Mouse (Mus musculus) midbrain, embryonic 11.5 days (tissue): Measurements from ENCODE around the gene Kiz. TPM values are rescaled to one million over a fixed set of nuclear protein-coding genes. Genes with fewer than 3 reads are reported as not detected.

Source experiments
- ATAC-seq: fragments of 200-750 bp; cut with Nextera tagmentation; 2 replicates; pipeline ENCODE4 v1.8.0; 2017; ENCODE audit warnings: moderate TSS enrichment, moderate library complexity; ENCODE audit not compliant: low FRiP score
- DNase-seq: peaks from one replicate; pipeline ENCODE4 v3.0.0; 2015; ENCODE audit warnings: low spot score; ENCODE audit errors: missing footprints
- H3K27ac ChIP-seq: fragments of 300-500 bp; sonication (generic); 2 replicates; pipeline ENCODE4 v1.5.1; 2014; ENCODE audit warnings: low read depth, low read length
- H3K27me3 ChIP-seq: fragments of 300-500 bp; sonication (generic); 2 replicates; pipeline ENCODE4 v1.6.1; 2014; ENCODE audit warnings: mild to moderate bottlenecking, low read length, moderate library complexity, mixed read lengths; ENCODE audit not compliant: control insufficient read depth, insufficient read depth
- H3K36me3 ChIP-seq: fragments of 300-500 bp; sonication (generic); 2 replicates; pipeline ENCODE4 v1.6.1; 2014; ENCODE audit warnings: mild to moderate bottlenecking, low read length, moderate library complexity, mixed read lengths; ENCODE audit not compliant: control insufficient read depth, insufficient read depth
- H3K4me1 ChIP-seq: fragments of 300-500 bp; sonication (generic); 2 replicates; pipeline ENCODE4 v1.6.1; 2014; ENCODE audit warnings: low read length; ENCODE audit not compliant: control insufficient read depth, insufficient read depth
- H3K4me2 ChIP-seq: fragments of 300-500 bp; sonication (generic); 2 replicates; pipeline ENCODE4 v1.6.1; 2014; ENCODE audit warnings: mild to moderate bottlenecking, moderate library complexity
- H3K4me3 ChIP-seq: fragments of 300-500 bp; sonication (generic); 2 replicates; pipeline ENCODE4 v1.5.1; 2014; ENCODE audit warnings: low read depth, low read length
- H3K9ac ChIP-seq: fragments of 300-500 bp; sonication (generic); 2 replicates; pipeline ENCODE4 v1.6.1; 2014; ENCODE audit warnings: low read length
- H3K9me3 ChIP-seq: fragments of 300-500 bp; sonication (generic); 2 replicates; pipeline ENCODE4 v1.6.1; 2016; ENCODE audit warnings: low read length; ENCODE audit not compliant: control insufficient read depth
- WGBS: fragments of 180-500 bp; shearing (Covaris S2); extraction: QIAGEN DNeasy Blood & Tissue Kit; methylation state at CpG from one replicate; pipeline ENCODE4 v1.1.7; 2014; 5-methylcytosine and 5-hydroxymethylcytosine counted together
- polyA plus RNA-seq: library from polyadenylated mRNA; unstranded; fragments of >200 nt; fragmentation: Nextera tagmentation; extraction: Ambion mirVana; gene quantifications from 2 replicates; pipeline ENCODE4 v1.2.1, GENCODE M21; 2014

The Kiz gene
- polyA plus RNA-seq, 1 experiment from 2014 or later, result 37.4 TPM

GRCm38 (mm10) chr2:146956366-146956765 is 100.7 kb downstream of the Kiz start:
- WGBS, result 10% methylated on average over 6 of the region's 6 CpGs
- DNase-seq, result no peak
- H3K4me2 ChIP-seq, result no peak overlapping the region
- H3K4me3 ChIP-seq, result no peak overlapping the region
- no peak overlapping the region for H3K9ac ChIP-seq
- H3K36me3 ChIP-seq, result no peaks in the 10 kb centered on the region
- H3K4me1 ChIP-seq, result peaks cover 7% of the 10 kb centered on the region
- ATAC-seq, result no peak
- H3K27me3 ChIP-seq, result peaks cover 57% of the 10 kb centered on the region
- no peak overlapping the region for H3K27ac ChIP-seq
- no peaks in the 10 kb centered on the region for H3K9me3 ChIP-seq

DNA sequence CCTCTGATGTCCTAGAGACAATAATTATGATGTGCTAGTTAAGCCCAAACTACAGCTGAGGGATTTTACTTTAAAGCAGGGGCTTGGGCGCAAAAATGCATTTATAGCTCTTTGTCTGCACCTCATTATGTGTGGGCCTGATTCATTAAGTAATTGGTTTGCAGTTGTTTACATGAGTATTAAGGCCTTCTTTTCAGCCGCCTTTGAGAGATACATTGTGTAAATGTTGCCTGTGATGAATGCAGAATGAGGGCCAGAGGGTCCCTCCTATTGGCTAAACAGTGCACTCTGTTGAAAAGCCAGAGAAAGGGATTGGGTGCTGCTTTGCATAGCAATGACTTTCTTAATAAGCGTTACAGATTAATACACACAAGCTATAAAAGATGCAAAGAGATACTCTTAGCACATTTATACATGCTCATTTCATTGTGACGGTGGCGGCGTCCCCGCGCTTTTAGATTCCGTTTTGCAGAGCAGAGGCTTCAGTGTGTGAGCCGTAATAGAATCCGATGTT is 102.8 kb downstream of the Kiz start:
- ATAC-seq, result peak; percentile 87
- peak overlapping the region; percentile 7 for H3K27ac ChIP-seq
- no peak overlapping the region; the same call in 1 of the 2 replicates for H3K9ac ChIP-seq
- H3K4me1 ChIP-seq, result peaks cover 7% of the 10 kb centered on the region
- no peaks in the 10 kb centered on the region for H3K9me3 ChIP-seq
- peak overlapping the region; percentile 28 for H3K4me3 ChIP-seq
- H3K36me3 ChIP-seq, result no peaks in the 10 kb centered on the region
- H3K4me2 ChIP-seq, result peak overlapping the region; percentile 51
- 4% methylated on average over 11 of the region's 11 CpGs for WGBS
- peak; percentile 93 for DNase-seq
- H3K27me3 ChIP-seq, result peaks cover 40% of the 10 kb centered on the region

DNA sequence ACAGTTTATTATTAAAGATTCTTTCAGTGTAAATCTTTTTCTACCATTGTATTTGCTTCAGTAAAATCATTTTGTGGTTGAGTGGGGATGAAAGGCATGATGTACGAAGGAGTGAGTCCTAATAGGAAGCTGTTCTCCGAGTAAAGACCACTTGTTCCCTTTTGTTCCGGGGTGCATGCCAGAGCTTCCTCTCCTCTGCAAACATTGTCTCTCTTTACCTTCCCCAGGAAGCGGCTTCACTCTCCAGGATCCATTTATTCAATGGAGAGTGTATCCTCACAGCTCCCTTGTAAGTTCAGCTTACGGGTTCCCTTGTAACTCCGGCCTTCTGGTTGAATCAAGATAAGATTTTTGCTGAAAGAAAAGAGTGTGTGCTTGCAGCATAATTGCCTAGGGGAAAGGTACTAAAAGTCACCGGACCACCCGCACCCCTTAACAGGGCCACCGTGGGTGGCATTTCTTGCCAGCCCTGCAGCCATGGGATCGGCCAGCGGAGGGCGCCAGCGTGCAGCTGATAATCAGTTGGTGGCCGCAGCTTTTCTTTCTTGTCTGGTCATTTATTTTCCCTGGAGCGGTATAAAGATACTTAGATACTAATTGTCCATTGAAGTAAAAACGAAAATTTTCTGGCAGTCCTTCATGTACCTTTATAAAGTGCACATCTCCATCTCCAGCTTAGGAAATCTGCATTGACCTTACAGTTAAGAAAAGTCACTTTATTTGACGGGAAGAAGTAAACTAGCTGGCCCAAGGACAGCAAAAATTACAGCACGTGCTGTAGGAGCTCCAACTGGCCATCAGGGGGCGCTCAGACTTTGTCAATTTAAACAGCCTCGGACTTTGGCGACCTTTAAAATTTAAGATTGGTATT is 103.5 kb downstream of the Kiz start:
- Histone ChIP-seq H3K4me2 (peak overlapping the region; percentile 51), H3K4me1 (peaks cover 7% of the 10 kb centered on the region), H3K27me3 (peaks cover 33% of the 10 kb centered on the region), H3K4me3 (peak overlapping the region; percentile 28), H3K9me3 (no peaks in the 10 kb centered on the region), H3K36me3 (no peaks in the 10 kb centered on the region), H3K27ac (peak overlapping the region; percentile 7), H3K9ac (peak overlapping the region; percentile 25; the same call in 1 of the 2 replicates)
- DNase-seq (peak; percentile 100), ATAC-seq (peak; percentile 71)
- WGBS, result under 1% methylated on average over 21 of the region's 21 CpGs

DNA sequence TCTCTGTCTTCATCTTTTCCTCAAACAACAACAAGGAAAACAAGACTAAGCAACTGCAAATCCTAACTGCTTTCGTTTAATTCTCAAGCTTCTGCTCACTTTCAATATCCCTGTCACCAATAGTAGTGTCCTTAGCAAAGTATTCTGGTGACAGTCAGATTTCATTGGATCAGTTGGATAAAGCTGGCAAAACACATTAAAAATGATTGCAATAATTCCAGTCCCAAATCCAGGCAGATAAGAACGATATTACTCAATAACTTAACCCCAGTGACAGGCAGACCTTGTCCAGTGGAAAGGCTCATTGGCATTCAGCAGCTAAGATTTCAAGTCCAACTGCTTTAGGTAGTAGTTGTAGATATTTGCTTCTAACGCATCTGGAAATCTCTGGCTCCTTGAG is 119.4 kb downstream of the Kiz start:
- no peak overlapping the region for H3K9ac ChIP-seq
- no peaks in the 10 kb centered on the region for H3K4me1 ChIP-seq
- H3K27ac ChIP-seq, result no peak overlapping the region
- H3K27me3 ChIP-seq, result no peaks in the 10 kb centered on the region
- H3K36me3 ChIP-seq, result peaks cover 2% of the 10 kb centered on the region; the same call in 1 of the 2 replicates
- H3K4me2 ChIP-seq, result no peak overlapping the region
- no peaks in the 10 kb centered on the region for H3K9me3 ChIP-seq
- DNase-seq, result no peak
- no peak overlapping the region for H3K4me3 ChIP-seq
- no peak for ATAC-seq
- 84% methylated on average over 3 of the region's 3 CpGs for WGBS

GRCm38 (mm10) chr2:146975453-146976028 is 119.9 kb downstream of the Kiz start:
- Histone ChIP-seq H3K36me3 (no peaks in the 10 kb centered on the region), H3K9ac (no peak overlapping the region), H3K4me3 (no peak overlapping the region), H3K9me3 (no peaks in the 10 kb centered on the region), H3K27ac (no peak overlapping the region), H3K4me1 (no peaks in the 10 kb centered on the region), H3K27me3 (no peaks in the 10 kb centered on the region), H3K4me2 (no peak overlapping the region)
- ATAC-seq (no peak), DNase-seq (no peak)
- 86% methylated on average over 3 of the region's 3 CpGs for WGBS

- no peaks in the 10 kb centered on the region for H3K4me1 ChIP-seq
- H3K27ac ChIP-seq, result no peak overlapping the region
- no peak overlapping the region for H3K4me2 ChIP-seq
- H3K9me3 ChIP-seq, result no peaks in the 10 kb centered on the region
- no peak overlapping the region for H3K9ac ChIP-seq
- ATAC-seq (no peak), DNase-seq (no peak)
- H3K36me3 ChIP-seq, result no peaks in the 10 kb centered on the region
- no peak overlapping the region for H3K4me3 ChIP-seq
- no peaks in the 10 kb centered on the region for H3K27me3 ChIP-seq
- 90% methylated on average over 2 of the region's 2 CpGs for WGBS
Observed at GRCm38 (mm10) chr2:146982786-146983185, 127.1 kb downstream of the Kiz start.

DNA sequence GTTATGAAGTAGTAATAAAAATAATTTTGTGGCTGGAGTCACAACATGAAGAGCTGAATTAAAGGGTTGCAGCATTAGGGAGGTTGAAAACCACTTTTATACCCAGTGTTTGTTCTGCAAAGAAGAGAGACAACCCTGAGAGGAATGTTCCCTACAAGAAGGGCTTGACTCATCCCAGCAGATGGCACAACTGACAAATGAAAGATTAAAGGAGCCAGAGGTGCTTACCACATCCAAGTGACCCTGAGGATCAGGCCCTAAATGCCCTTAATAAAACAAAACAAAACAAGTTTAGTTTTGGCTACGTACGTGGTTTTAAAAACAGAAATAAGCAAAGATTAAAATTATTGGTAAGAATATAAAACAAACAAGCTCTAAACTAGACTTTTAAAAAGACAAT is 129.2 kb downstream of the Kiz start:
- Histone ChIP-seq H3K4me3 (no peak overlapping the region), H3K36me3 (no peaks in the 10 kb centered on the region), H3K4me2 (no peak overlapping the region), H3K27ac (no peak overlapping the region), H3K9ac (no peak overlapping the region), H3K9me3 (no peaks in the 10 kb centered on the region), H3K4me1 (no peaks in the 10 kb centered on the region), H3K27me3 (no peaks in the 10 kb centered on the region)
- no peak for DNase-seq
- 92% methylated on average over 2 of the region's 2 CpGs for WGBS
- no peak for ATAC-seq

DNA sequence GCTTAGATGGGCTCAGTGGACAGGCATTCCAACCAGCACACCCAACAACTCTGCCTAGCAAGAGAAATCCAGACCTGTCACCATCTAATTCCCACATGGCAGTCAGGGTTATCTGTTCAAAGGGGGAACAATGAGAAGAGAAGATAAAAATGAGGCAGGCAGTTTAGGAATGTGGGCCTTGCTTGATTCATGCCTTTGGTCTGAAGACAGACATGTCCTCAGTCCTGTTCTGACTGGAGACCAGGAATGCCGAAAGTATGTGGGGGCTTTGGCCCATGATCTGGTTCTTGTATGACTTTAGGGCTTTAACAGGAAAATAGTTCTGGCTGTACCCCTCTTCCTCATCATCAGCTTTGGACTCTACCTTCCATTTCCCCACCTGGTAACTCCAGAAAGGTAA is 130.1 kb downstream of the Kiz start:
- no peaks in the 10 kb centered on the region for H3K4me1 ChIP-seq
- no peak for ATAC-seq
- 86% methylated on average over 1 of the region's 1 CpGs for WGBS

DNA sequence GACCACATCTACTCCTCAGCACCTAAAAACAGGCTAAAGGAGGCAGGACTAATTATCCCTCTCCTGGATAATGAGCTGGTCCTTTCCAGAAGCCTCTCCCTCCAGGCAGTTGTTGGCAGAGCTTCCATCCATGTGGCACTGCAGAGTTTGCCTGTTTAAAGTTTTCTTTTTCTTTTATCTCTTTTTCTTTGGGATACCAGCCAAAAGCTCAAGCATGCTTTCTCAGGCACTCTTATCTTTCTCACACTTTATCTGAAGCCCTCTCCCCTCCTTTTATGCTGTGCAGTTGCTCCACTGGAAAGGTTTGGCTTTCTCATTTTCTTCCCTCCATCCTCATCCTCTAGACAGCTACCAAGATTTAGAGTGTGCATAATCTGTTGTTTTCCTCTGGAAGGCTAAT is 130.8 kb downstream of the Kiz start:
- H3K4me2 ChIP-seq, result no peak overlapping the region
- no peak overlapping the region for H3K9ac ChIP-seq
- ATAC-seq (no peak), DNase-seq (no peak)
- no peaks in the 10 kb centered on the region for H3K9me3 ChIP-seq
- H3K36me3 ChIP-seq, result no peaks in the 10 kb centered on the region
- no peaks in the 10 kb centered on the region for H3K27me3 ChIP-seq
- no peaks in the 10 kb centered on the region for H3K4me1 ChIP-seq
- no peak overlapping the region for H3K4me3 ChIP-seq
- no peak overlapping the region for H3K27ac ChIP-seq

More for the DNA sequence above, 130.1 kb downstream of the Kiz start:
- DNase-seq, result no peak
- no peaks in the 10 kb centered on the region for H3K36me3 ChIP-seq
- H3K27ac ChIP-seq, result no peak overlapping the region
- no peaks in the 10 kb centered on the region for H3K9me3 ChIP-seq
- no peak overlapping the region for H3K9ac ChIP-seq
- no peaks in the 10 kb centered on the region for H3K27me3 ChIP-seq
- no peak overlapping the region for H3K4me2 ChIP-seq
- no peak overlapping the region for H3K4me3 ChIP-seq
